Mouse (Mus musculus): ENCODE results near the gene Gm13090. TPM values are rescaled to one million over a fixed set of nuclear protein-coding genes. Genes with fewer than 3 reads are reported as not detected.

Gene Gm13090
- total RNA-seq, 2 experiments from 2014 or later = not detected

- no peak for DNase-seq (ENCODE audit: low spot score in 2 of 2)
These were observed 7.1 kb downstream of the Gm13090 start for GRCm38 (mm10) chr4:151096334-151097103.

- no peak for DNase-seq (ENCODE audit: low spot score in 2 of 2)
These were observed 7.7 kb downstream of the Gm13090 start for GRCm38 (mm10) chr4:151097104-151097438.

- no peak for DNase-seq (ENCODE audit: low spot score in 2 of 2)
These were observed 14.3 kb downstream of the Gm13090 start for GRCm38 (mm10) chr4:151103646-151104045.

GRCm38 (mm10) chr4:151104147-151104546, 14.8 kb downstream of the Gm13090 start:
- DNase-seq (ENCODE audit: low spot score in 2 of 2) = no peak

DNA sequence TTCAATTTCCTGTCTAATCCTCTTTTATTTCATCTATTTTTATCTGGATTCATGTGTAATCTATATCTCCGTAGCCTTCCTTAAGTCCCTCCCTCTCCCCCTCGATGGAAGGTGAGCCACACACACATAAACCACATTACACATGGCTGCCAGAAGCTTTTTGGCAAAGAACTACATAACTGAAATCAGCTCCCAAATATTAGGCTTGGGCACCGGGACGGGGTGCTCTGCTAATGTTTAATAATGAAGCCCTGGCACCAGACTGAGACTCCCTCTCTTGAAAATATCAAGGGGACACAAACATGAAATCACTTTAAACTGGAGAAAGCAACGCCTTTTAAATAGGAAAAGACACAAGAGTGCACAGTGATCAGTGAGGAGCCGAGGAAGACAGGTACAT, 16.5 kb downstream of the Gm13090 start:
- DNase-seq (ENCODE audit: low spot score in 2 of 2) = no peak

DNA sequence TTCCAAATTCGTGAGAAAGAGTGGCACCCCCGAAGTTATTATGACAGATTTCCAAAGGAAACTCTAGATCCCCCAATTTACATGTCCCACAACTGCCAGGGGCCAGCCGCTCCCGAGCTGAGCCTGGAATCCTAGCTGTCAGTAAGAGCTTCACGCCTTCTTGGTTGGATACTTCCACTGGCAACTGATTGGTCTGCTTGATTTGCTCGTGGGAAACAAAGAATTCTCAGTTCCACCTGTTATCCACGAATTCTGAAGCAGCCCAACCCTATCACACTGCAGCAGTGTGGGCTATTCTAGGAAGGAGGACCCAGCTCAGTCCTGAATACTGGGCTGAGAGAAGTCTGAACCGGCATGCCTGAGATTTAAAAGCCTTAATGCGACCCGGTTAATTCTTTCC, 17.1 kb downstream of the Gm13090 start:
- DNase-seq (ENCODE audit: low spot score in 2 of 2) = no peak

DNA sequence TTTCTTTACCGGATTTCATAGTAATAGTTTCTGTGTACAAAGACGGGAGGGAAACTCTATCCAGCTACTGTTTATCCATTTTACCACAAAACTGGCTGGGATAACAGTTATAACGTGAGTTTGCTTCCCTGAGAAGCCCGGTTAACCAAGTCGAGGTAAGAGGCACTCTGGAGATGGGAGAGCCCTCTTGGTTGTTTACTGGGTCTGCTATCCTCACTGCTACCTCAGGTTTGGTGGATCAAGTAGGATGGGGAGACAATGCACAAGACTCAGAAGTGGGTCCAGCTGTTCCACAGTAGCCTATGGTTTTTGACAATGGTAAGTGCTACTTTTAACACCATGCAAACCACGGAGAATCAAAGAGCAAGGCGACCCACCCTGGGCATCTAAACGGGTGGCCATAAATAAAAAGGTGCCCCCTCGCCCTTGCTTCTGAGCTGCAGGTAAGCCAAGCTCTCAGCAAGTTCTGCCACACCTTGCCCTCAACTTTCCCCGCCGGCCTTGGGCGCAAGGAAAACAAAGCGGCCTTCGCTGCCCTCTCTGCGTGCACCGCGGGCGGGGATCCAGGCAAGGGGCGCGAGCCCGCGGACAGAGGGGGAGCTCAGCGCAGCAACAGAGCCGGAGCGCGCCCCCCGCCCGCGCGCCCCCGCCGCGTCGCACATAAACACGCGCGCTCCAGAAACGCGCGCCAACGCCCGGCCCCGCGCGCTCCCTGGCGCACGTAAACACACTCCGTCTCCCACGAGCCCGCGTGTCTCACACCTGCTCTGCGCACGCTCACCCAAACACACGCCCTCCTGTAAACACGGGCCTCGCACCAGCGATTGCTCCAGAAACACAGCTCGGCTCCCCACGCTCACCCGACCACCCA, 18.0 kb downstream of the Gm13090 start:
- no peak for DNase-seq (ENCODE audit: low spot score in 2 of 2)

- DNase-seq (ENCODE audit: low spot score in 2 of 2) = peak; percentile 73 to 82
These were observed 18.8 kb downstream of the Gm13090 start for GRCm38 (mm10) chr4:151108028-151108771.

DNA sequence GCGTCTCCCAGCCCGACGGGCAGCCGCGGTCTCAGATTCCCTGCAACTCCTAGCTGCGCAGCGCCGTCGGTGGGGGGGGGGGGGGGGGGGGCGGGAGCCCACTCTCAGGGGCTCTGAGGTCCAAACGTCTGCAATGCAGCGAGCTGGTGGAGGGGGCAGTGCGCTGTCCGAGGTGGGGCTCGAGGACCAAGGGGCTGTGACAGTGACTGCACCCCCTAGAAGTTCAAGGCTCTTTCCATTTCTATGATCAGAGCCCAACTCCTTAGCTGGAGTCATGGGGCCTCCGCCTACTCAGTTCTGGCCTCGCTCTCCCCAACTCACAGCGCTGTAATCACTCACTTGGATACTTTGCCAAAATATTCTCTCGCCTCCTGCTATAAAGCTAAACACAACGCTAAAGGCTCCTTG, 19.5 kb downstream of the Gm13090 start:
- DNase-seq (ENCODE audit: low spot score in 2 of 2) = no peak

- DNase-seq (ENCODE audit: low spot score in 2 of 2) = no peak
These were observed 21.9 kb downstream of the Gm13090 start for GRCm38 (mm10) chr4:151111226-151111625.

DNA sequence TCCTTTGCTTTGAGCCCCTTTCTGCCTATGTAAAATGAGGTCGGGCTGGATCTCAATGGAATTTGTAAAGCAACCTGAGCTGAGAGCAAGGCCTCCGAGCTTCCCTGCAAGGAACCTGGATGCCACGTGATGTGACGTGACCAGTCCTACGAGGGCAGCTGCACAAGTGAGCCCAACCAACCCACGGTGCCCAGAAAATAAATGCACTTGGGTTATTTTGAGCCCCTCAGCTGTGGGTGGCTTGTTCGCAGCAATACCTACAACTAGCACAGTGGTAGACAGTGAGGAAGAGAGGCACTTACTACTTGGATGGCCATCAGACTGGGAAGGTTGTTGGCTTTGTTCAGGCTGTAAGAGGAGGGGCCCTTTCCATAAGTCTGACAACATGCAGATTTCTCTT, 25.2 kb downstream of the Gm13090 start:
- no peak for DNase-seq (ENCODE audit: low spot score in 2 of 2)

DNA sequence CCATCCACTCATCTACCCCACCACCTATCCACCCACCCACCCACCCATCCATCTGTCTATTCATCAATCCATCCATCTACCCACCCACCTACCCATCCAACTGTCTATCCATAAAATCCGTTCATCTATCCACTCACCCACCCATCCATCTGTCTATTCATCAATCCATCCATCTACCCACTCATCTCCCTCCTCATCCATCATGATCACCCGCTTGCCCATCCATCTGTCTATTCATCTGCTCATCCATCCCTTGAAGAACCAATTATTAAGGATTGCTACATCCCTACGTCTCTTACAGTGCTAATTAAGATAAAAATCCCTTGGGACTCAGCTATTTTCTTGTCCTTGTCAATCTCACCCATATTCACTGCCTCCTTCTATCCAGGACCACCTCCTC, 29.5 kb downstream of the Gm13090 start:
- no peak for DNase-seq (ENCODE audit: low spot score in 2 of 2)

GRCm38 (mm10) chr4:151127636-151128548, 38.5 kb downstream of the Gm13090 start:
- DNase-seq (ENCODE audit: low spot score in 2 of 2) = no peak

GRCm38 (mm10) chr4:151128641-151129541, 39.5 kb downstream of the Gm13090 start:
- no peak for DNase-seq (ENCODE audit: low spot score in 2 of 2)

- no peak for DNase-seq (ENCODE audit: low spot score in 2 of 2)
These were observed 40.6 kb downstream of the Gm13090 start for GRCm38 (mm10) chr4:151129725-151130557.

DNA sequence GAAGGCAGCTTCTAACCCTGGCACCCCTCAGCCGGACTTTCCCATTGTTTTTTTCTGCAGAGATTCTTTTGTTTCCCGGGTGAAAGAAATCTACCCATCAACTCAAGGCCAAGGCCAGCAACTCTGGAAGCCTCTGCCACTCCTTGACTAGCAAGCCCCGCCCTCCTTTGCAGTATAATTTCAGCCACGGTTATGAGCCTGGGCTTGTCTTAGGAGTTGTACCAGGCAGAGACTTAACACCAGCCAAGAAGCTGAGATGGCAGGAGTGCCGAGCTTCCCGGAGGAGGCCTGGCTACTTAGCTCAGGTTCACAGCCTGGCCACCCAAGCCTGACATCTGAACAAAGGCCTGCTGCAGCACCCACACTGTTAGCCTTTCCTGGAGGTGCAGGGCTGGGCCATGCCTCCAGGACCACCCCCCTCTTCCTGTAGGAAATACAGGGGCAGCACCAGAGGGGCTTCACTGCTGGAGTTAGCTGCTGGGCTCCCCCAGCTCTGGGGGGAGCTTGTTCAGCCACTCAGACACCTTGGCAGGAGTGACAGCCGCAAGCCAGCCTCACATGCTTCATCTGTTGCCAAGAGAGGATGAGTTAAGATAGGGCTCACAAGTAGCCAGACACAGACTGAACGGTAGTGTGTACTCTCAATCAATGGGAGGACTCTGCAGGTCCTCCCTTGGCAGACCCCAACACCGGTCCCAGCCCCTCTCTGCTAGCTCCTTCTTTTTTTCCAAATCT, 41.6 kb downstream of the Gm13090 start:
- no peak for DNase-seq (ENCODE audit: low spot score in 2 of 2)

DNA sequence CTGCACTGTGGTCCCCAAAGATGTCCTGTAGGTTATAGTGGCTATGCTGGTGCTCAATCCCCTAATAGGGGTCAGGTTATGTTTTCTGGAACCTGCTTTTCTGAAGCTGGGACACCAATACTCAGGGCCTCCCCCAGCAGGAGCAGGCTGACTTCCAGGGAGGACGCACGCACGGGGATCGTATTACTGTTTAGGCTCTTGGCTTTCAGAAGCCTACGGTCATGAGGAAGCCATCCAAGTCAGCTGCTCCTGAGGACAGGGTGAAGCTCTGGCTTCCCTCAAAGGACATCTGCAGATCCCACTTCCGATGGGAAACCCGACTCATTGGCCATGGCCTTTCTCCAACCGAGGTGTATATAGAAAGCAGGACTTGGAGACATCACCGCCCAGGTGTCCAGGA, 43.1 kb downstream of the Gm13090 start:
- DNase-seq (ENCODE audit: low spot score in 2 of 2) = no peak

GRCm38 (mm10) chr4:151133760-151134159, 44.4 kb downstream of the Gm13090 start:
- DNase-seq (ENCODE audit: low spot score in 2 of 2) = no peak

Data from adrenal gland, postnatal 4 days (tissue).